Mouse (Mus musculus): ENCODE measurements around the gene Capn3. TPM values are rescaled to one million over a fixed set of nuclear protein-coding genes. Genes with fewer than 3 reads are reported as not detected.

The Capn3 gene
- total RNA-seq (2014; rRNA removed) (0.62 and 1.8 TPM in 2 replicates), polyA plus RNA-seq (2015; fragmentation: Nextera tagmentation; extraction: Ambion mirVana) (0.82 and 1.7 TPM in 2 replicates)

DNA sequence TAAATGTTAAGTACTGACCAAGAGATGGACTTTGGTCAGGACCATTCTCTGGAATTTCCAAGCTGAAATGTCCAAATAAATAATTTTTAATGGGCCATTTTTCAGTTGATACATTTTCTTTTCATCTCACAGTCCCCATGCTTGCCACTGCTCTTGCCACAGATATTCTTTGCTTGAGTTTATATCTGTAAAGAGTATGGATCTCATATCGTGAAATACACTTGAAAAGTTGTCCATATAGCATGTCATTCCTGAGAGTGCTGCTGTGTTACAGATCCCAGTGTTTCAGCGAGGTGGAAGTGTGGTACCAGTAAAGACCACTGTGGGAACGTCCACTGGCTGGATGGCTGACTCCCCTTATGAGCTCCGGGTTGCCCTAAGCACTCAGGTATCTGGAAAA is at the start of gene Capn3:
Capn3 (plus strand) TSS at position 301 of the 400 bp plus-strand sequence.
- Histone ChIP-seq H3K27me3 (ENCODE audit: insufficient read depth, low read length) (no peaks in the 10 kb centered on the region), H3K36me3 (ENCODE audit: insufficient read depth) (no peaks in the 10 kb centered on the region), H3K27ac (ENCODE audit: low read depth, low read length) (no peak within 1 kb of the TSS), H3K4me1 (ENCODE audit: insufficient read depth) (no peaks in the 10 kb centered on the region), H3K4me2 (ENCODE audit: low read depth) (no peak within 1 kb of the TSS), H3K4me3 (ENCODE audit: low read depth, low read length) (no peak within 1 kb of the TSS), H3K9ac (no peak within 1 kb of the TSS), H3K9me3 (ENCODE audit: low read length) (no peaks in the 10 kb centered on the region)
- 77% methylated on average over 4 of the region's 4 CpGs for WGBS
- TF ChIP-seq CTCF (IDR thresholded peaks at IDR 0.05; ENCODE audit: low read depth): no peak
- no peak for DNase-seq
- no peak for ATAC-seq

DNA sequence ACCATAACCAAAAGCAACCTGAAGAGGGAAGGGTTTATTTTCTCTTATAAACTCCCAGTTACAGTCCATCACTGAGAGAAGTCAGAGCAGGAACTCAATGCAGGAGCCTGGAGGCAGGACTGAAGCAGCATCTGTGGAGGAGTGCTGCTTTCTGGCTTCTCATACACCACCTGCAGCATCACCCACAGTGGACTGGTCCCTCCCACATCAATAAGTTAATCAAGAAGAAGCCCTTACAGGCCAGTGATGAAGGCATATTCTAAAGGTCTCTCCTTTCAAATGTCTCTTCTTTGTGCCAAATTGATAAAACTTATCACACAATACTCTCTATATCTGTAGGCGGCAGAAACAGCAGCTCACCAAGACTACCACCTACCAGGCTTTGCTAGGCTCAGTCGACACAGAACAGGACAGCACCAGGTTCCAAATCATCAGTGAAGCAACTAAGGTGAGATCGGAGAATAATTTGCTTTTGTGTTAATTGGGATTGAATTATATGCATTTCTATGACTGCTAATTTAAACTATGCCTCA is 44.7 kb upstream of the Capn3 start:
- no peaks in the 10 kb centered on the region for H3K9me3 ChIP-seq (ENCODE audit: low read length)
- no peaks in the 10 kb centered on the region for H3K4me1 ChIP-seq (ENCODE audit: insufficient read depth)
- H3K4me2 ChIP-seq (ENCODE audit: low read depth): no peak overlapping the region
- no peaks in the 10 kb centered on the region for H3K27me3 ChIP-seq (ENCODE audit: insufficient read depth, low read length)
- DNase-seq (no peak), ATAC-seq (no peak)
- H3K36me3 ChIP-seq (ENCODE audit: insufficient read depth): no peaks in the 10 kb centered on the region
- no peak overlapping the region for H3K9ac ChIP-seq
- no peak overlapping the region for H3K4me3 ChIP-seq (ENCODE audit: low read depth, low read length)
- no peak overlapping the region for H3K27ac ChIP-seq (ENCODE audit: low read depth, low read length)
- TF ChIP-seq CTCF (IDR thresholded peaks at IDR 0.05; ENCODE audit: low read depth): no peak
- 90% methylated on average over 3 of the region's 3 CpGs for WGBS

DNA sequence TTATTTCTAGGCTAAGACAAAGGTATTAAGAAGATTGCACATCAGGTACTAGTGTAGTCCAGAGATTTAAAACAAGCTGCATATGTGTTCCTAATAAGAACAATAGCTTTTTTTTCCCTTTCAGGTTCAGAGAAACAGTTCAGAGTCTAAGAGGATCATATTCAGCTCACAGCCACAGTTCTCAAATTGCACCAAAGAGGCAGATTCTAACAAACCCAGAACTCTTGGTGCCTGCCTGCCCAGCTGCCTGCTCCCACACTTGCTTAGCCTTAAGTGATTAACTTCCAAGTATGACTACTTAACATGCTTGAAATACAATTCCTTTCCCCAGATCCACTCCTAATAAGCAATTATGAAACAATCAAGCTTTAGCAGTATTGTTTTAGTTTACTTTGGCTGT is 41.7 kb upstream of the Capn3 start:
- ATAC-seq (no peak), DNase-seq (no peak)
- no peak overlapping the region for H3K4me3 ChIP-seq (ENCODE audit: low read depth, low read length)
- H3K4me1 ChIP-seq (ENCODE audit: insufficient read depth): no peaks in the 10 kb centered on the region
- no peak overlapping the region for H3K9ac ChIP-seq
- H3K9me3 ChIP-seq (ENCODE audit: low read length): no peaks in the 10 kb centered on the region
- H3K27me3 ChIP-seq (ENCODE audit: insufficient read depth, low read length): no peaks in the 10 kb centered on the region
- no peak for TF ChIP-seq CTCF (IDR thresholded peaks at IDR 0.05; ENCODE audit: low read depth)
- H3K27ac ChIP-seq (ENCODE audit: low read depth, low read length): no peak overlapping the region
- H3K4me2 ChIP-seq (ENCODE audit: low read depth): no peak overlapping the region
- H3K36me3 ChIP-seq (ENCODE audit: insufficient read depth): no peaks in the 10 kb centered on the region

DNA sequence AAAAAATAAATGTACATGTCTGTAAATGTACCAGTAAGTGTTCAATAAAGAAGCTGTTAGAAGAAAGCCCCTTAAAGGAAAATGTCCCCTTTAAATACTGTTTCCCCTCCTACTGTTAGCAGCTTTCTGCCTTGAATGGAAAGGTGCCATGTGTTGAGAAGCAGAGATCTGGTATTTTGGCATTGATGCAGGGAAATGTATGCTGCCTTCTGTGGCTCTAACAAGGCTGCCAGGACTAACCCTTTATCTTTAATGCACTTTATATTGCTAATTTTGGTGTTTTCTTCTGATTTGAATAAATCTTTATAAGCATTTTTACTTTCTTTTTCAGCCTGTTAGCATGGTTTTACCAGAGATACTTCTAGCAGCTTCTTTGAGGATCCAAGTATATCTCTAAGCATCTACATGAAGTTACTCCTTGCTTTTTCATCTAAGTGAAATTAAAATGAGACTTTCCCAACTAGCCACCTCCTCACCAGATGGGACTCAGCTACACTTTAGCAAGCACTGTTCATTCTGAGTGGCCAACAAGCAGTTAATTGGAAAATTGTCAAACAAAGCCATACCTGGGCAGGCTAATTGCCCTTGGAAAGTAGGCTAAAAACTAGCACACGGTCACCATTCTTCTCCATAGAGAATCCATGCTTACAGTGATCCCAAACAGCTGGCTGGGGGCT is 40.9 kb upstream of the Capn3 start:
- no peak for TF ChIP-seq CTCF (IDR thresholded peaks at IDR 0.05; ENCODE audit: low read depth)
- Histone ChIP-seq H3K9ac (no peak overlapping the region), H3K4me2 (ENCODE audit: low read depth) (no peak overlapping the region), H3K4me1 (ENCODE audit: insufficient read depth) (no peaks in the 10 kb centered on the region), H3K27ac (ENCODE audit: low read depth, low read length) (no peak overlapping the region), H3K27me3 (ENCODE audit: insufficient read depth, low read length) (no peaks in the 10 kb centered on the region), H3K4me3 (ENCODE audit: low read depth, low read length) (no peak overlapping the region), H3K9me3 (ENCODE audit: low read length) (no peaks in the 10 kb centered on the region), H3K36me3 (ENCODE audit: insufficient read depth) (no peaks in the 10 kb centered on the region)
- DNase-seq: peak; percentile 63
- ATAC-seq: peak; percentile 68
- 31% methylated on average over 1 of the region's 1 CpGs for WGBS

DNA sequence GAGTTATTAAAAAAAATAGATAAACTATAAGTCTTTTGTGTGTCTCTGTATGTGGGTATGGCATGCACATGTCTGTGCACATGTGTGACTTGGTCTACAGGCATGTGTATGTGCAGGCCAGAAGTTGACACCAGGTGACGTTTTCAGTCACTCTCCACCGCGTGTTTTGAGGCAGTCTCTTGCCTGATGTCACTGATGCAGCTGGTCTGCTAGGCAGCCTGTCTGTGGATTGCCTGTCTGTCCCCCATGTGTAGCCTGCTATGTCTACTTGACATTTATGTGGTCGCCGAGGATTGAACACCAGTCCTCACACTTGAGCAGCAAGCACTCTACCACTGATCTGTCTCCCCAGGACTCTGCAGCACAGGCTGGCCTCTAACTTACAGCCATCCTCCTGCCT is 31.4 kb upstream of the Capn3 start:
- H3K36me3 ChIP-seq (ENCODE audit: insufficient read depth): no peaks in the 10 kb centered on the region
- no peak overlapping the region for H3K4me2 ChIP-seq (ENCODE audit: low read depth)
- no peak for ATAC-seq
- no peak for TF ChIP-seq CTCF (IDR thresholded peaks at IDR 0.05; ENCODE audit: low read depth)
- no peak overlapping the region for H3K4me3 ChIP-seq (ENCODE audit: low read depth, low read length)
- 87% methylated on average over 5 of the region's 5 CpGs for WGBS
- no peak overlapping the region for H3K9ac ChIP-seq
- H3K4me1 ChIP-seq (ENCODE audit: insufficient read depth): no peaks in the 10 kb centered on the region
- no peak for DNase-seq
- no peaks in the 10 kb centered on the region for H3K9me3 ChIP-seq (ENCODE audit: low read length)
- H3K27me3 ChIP-seq (ENCODE audit: insufficient read depth, low read length): no peaks in the 10 kb centered on the region
- H3K27ac ChIP-seq (ENCODE audit: low read depth, low read length): no peak overlapping the region

DNA sequence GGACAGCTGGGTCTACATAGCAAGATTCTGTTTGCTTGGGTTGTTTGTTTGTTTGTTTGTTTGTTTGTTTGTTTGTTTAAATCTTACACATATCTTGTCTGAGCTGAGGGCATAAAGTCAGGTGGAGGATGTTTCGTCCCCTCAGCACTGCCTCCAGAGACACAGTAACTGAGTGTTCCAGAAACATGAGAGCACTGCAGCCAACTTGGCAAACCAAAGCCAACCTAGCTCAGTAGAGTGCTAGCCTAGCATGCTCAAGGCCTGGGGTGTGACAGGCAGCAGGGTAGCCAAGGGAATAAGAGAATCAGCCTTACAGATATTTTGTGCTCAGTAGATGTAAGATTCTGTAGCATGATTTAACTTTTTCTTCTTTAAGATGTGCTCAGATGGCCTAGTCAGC is 11.3 kb upstream of the Capn3 start:
- no peaks in the 10 kb centered on the region for H3K27me3 ChIP-seq (ENCODE audit: insufficient read depth, low read length)
- H3K4me1 ChIP-seq (ENCODE audit: insufficient read depth): no peaks in the 10 kb centered on the region
- no peak for ATAC-seq
- no peaks in the 10 kb centered on the region for H3K36me3 ChIP-seq (ENCODE audit: insufficient read depth)
- no peak overlapping the region for H3K9ac ChIP-seq
- DNase-seq: no peak
- H3K27ac ChIP-seq (ENCODE audit: low read depth, low read length): no peak overlapping the region
- H3K9me3 ChIP-seq (ENCODE audit: low read length): no peaks in the 10 kb centered on the region
- H3K4me2 ChIP-seq (ENCODE audit: low read depth): no peak overlapping the region
- 84% methylated on average over 1 of the region's 1 CpGs for WGBS
- no peak overlapping the region for H3K4me3 ChIP-seq (ENCODE audit: low read depth, low read length)
- no peak for TF ChIP-seq CTCF (IDR thresholded peaks at IDR 0.05; ENCODE audit: low read depth)

DNA sequence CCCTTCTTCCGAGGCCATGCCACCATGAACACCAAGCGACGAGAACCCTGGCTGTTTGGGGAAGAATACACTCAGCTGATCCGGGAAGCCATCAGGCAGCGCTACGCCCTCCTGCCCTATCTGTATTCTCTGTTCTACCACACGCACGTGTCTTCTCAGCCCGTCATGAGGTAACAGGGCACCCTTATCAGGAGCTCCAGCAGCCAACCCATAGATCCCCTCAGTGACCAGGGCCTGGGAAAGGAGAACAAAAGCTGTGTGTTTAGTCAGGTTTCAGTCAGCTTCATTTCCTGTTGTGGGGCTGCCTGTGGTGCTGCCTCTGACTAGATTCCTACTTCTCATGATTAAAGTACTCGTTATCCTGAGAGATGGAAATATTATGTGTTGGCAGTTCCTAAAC is 9.4 kb upstream of the Capn3 start:
- H3K36me3 ChIP-seq (ENCODE audit: insufficient read depth): no peaks in the 10 kb centered on the region
- no peak overlapping the region for H3K4me2 ChIP-seq (ENCODE audit: low read depth)
- no peak overlapping the region for H3K27ac ChIP-seq (ENCODE audit: low read depth, low read length)
- DNase-seq (no peak), ATAC-seq (no peak)
- no peaks in the 10 kb centered on the region for H3K27me3 ChIP-seq (ENCODE audit: insufficient read depth, low read length)
- no peak for TF ChIP-seq CTCF (IDR thresholded peaks at IDR 0.05; ENCODE audit: low read depth)
- H3K4me1 ChIP-seq (ENCODE audit: insufficient read depth): no peaks in the 10 kb centered on the region
- H3K9me3 ChIP-seq (ENCODE audit: low read length): no peaks in the 10 kb centered on the region
- 85% methylated on average over 10 of the region's 10 CpGs for WGBS
- H3K9ac ChIP-seq: no peak overlapping the region
- no peak overlapping the region for H3K4me3 ChIP-seq (ENCODE audit: low read depth, low read length)
